Mouse (Mus musculus) liver, embryonic 13.5 days (tissue): ENCODE results near the gene Etnk1. TPM values are rescaled to one million over a fixed set of nuclear protein-coding genes. Genes with fewer than 3 reads are reported as not detected.
A peak's percentile ranks its signal among the peaks of the same experiment; 100 is the strongest.
"Not testable (repeated sequence)": the region's sequence is repeated elsewhere in the genome, so short reads cannot be mapped to it uniquely, and the experiment has no call there.

Experiments used
- ATAC-seq: fragments of 200-750 bp; cut with Nextera tagmentation; 2 replicates; pipeline ENCODE4 v1.8.0; 2017; ENCODE audit warnings: low read depth, mild to moderate bottlenecking, moderate number of reproducible peaks, moderate library complexity
- DNase-seq: peaks from one replicate; pipeline ENCODE4 v3.0.0; 2022
- H3K27ac ChIP-seq: fragments of 300-500 bp; sonication (generic); 2 replicates; pipeline ENCODE4 v1.5.1; 2015; ENCODE audit warnings: moderate library complexity, mild to moderate bottlenecking, inconsistent platforms
- H3K27me3 ChIP-seq: fragments of 300-500 bp; sonication (generic); 2 replicates; pipeline ENCODE4 v1.6.1; 2015; ENCODE audit warnings: mild to moderate bottlenecking, inconsistent platforms
- H3K36me3 ChIP-seq: fragments of 300-500 bp; sonication (generic); 2 replicates; pipeline ENCODE4 v1.6.1; 2015; ENCODE audit warnings: mild to moderate bottlenecking, inconsistent platforms
- H3K4me1 ChIP-seq: fragments of 300-500 bp; sonication (generic); replicated peaks from 2 replicates; pipeline ENCODE4 v1.6.1; 2015; ENCODE audit warnings: inconsistent platforms
- H3K4me2 ChIP-seq: fragments of 300-500 bp; sonication (generic); 2 replicates; pipeline ENCODE4 v1.6.1; 2015; ENCODE audit warnings: inconsistent platforms, mild to moderate bottlenecking, moderate library complexity
- H3K4me3 ChIP-seq: fragments of 300-500 bp; sonication (generic); replicated peaks from 2 replicates; pipeline ENCODE4 v1.5.1; 2015; ENCODE audit warnings: mild to moderate bottlenecking, inconsistent platforms
- H3K9ac ChIP-seq: fragments of 300-500 bp; sonication (generic); 2 replicates; pipeline ENCODE4 v1.6.1; 2015; ENCODE audit warnings: mild to moderate bottlenecking, inconsistent platforms
- H3K9me3 ChIP-seq: fragments of 300-500 bp; sonication (generic); replicated peaks from 2 replicates; pipeline ENCODE4 v1.6.1; 2016; ENCODE audit warnings: inconsistent platforms
- WGBS: fragments of 180-500 bp; shearing (Covaris S2); methylation state at CpG from one replicate; pipeline ENCODE4 v1.1.7; 2015; ENCODE audit not compliant: insufficient replicate concordance; 5-methylcytosine and 5-hydroxymethylcytosine counted together
- polyA plus RNA-seq: library from polyadenylated mRNA; unstranded; fragments of >200 nt; fragmentation: Nextera tagmentation; extraction: Ambion mirVana; gene quantifications from 2 replicates; pipeline ENCODE4 v1.2.1, GENCODE M21; 2015

Gene Etnk1
- polyA plus RNA-seq, 1 experiment from 2014 or later: 8.0 TPM

DNA sequence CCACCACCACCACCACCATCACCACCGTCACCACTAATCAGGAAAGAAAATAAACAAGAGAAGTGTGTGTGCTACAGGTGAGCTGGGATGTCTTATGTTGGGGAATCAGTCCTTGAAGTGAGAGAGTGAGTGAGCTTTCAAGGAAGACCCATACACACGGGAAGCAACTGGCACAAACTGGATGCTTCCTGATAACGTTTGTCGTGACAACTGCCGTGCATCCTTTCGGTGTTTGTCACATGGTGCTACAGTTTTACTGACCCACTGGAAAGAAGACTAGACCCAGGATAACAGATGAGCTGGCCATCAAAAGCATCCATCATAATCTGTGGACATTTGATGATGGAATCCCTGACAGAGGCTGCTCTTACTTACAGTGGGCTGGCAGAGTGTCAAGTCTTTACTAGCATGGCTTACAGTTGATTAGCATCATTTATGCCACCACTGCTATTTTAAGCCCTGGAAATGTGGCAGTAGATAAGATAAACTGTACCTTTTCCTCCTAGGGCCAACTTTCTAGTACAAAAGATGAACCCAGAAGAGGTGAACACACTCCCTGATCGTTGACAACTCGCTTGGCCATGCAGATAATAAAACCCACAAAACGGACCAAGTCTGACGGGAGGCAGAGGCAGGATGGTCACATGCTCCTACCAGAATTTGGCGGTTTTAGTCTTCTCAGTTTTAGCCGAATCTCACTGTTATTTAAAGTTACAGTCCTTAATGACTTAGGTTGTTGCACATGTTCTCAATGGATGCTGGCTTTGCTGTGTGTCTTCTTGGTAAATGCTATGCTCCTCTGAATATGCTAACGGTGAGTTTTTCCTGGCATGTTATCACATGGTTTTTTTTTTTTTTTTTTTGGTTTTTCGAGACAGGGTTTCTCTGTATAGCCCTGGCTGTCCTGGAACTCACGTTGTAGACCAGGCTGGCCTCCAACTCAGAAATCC lies 2.8 kb upstream of the Etnk1 start:
- H3K9ac ChIP-seq: no peak overlapping the region; the same call in 1 of the 2 replicates
- DNase-seq (peak; percentile 15), ATAC-seq (no peak)
- 0 out of 2 replicates have a peak overlapping the region, but pooled peaks have one; percentile 25 for H3K4me2 ChIP-seq
- H3K27ac ChIP-seq: no peak overlapping the region
- H3K27me3 ChIP-seq: no peaks in the 10 kb centered on the region
- no peak overlapping the region for H3K4me3 ChIP-seq
- H3K9me3 ChIP-seq: no peaks in the 10 kb centered on the region
- H3K4me1 ChIP-seq: peaks cover 39% of the 10 kb centered on the region
- H3K36me3 ChIP-seq: no peaks in the 10 kb centered on the region
- 20% methylated on average over 15 of the region's 15 CpGs for WGBS

DNA sequence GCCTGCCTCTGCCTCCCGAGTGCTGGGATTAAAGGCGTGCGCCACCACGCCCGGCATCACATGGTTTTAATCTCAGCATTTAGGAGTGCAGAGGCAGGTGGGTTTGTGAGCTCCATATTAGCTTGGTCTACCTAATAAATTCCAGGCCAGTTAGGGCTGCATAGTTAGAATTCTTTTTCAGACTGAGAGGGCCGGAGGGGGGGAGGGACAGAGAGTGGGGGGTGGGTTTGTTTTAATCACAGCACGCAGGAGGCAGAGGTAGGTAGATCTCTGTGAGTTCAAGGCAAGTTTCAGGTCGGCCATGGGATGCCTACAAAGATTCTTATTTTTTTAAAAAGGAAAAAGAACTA lies 2.1 kb upstream of the Etnk1 start:
- no peak for DNase-seq
- no peak overlapping the region for H3K4me3 ChIP-seq
- no peaks in the 10 kb centered on the region for H3K9me3 ChIP-seq
- H3K4me1 ChIP-seq: peaks cover 46% of the 10 kb centered on the region
- no peak overlapping the region for H3K4me2 ChIP-seq
- 72% methylated on average over 8 of the region's 8 CpGs for WGBS
- H3K36me3 ChIP-seq: no peaks in the 10 kb centered on the region
- ATAC-seq: no peak
- no peak overlapping the region for H3K27ac ChIP-seq
- H3K27me3 ChIP-seq: no peaks in the 10 kb centered on the region
- no peak overlapping the region for H3K9ac ChIP-seq

DNA sequence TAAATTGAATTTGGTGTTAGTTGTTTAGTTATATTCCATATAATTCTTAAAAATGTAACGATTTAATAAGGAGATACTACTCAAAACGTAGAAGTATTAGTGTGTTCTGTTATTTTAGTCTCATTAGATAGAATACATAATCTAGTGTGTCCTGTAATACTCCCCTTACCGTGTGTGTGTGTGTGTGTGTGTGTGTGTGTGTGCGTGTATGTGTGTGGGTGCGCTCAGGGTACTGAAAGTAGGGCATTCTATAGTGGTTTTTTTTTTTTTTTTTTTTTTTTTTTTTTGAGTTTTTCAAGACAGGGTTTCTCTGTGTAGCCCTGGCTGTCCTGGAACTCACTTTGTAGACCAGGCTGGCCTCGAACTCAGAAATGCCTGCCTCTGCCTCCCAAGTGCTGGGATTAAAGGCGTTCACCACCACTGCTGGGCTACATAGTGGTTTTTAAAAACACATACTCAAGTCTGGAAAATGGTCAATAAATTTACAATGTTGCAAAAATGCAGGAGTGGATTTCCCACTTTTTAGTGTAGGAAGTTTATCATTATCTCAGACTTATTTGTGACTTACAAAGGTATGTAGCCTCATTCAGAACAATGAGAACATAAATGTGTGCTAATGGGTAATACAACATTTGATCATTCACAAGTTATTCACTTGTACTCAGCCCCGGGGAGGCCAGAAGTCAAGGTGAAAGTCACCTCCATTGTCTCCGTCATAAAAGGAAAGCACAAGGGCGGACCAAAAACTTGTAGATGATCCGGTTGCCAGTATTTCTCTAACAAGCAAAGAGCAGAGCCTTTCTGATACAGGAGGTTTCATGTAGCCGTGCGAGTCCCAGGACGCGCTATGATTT lies 1.4 kb upstream of the Etnk1 start:
- peak overlapping the region; percentile 94 for H3K27ac ChIP-seq
- peaks cover 1% of the 10 kb centered on the region; the same call in 1 of the 2 replicates for H3K36me3 ChIP-seq
- peak overlapping the region; percentile 89 for H3K4me2 ChIP-seq
- peak overlapping the region; percentile 94 for H3K4me3 ChIP-seq
- 50% methylated on average over 15 of the region's 15 CpGs for WGBS
- H3K9ac ChIP-seq: peak overlapping the region; percentile 96
- ATAC-seq (no peak), DNase-seq (no peak)
- H3K27me3 ChIP-seq: no peaks in the 10 kb centered on the region
- peaks cover 53% of the 10 kb centered on the region for H3K4me1 ChIP-seq
- H3K9me3 ChIP-seq: no peaks in the 10 kb centered on the region

- H3K36me3 ChIP-seq: peaks cover 18% of the 10 kb centered on the region
- no peaks in the 10 kb centered on the region for H3K9me3 ChIP-seq
- peaks cover 67% of the 10 kb centered on the region for H3K4me1 ChIP-seq
- H3K9ac ChIP-seq: peak overlapping the region; percentile 96
- H3K27ac ChIP-seq: peak overlapping the region; percentile 94
- DNase-seq (no peak), ATAC-seq (peak; percentile 62)
- H3K4me3 ChIP-seq: peak overlapping the region; percentile 94
- H3K4me2 ChIP-seq: peak overlapping the region; percentile 89
- H3K27me3 ChIP-seq: no peaks in the 10 kb centered on the region
- WGBS: under 1% methylated on average over 58 of the region's 60 CpGs
Measured at GRCm38 (mm10) chr6:143167409-143167919, 443 bp downstream of the Etnk1 start.

- H3K4me3 ChIP-seq: peak overlapping the region; percentile 94
- peak overlapping the region; percentile 94 for H3K27ac ChIP-seq
- no peak for ATAC-seq
- peaks cover 25% of the 10 kb centered on the region for H3K36me3 ChIP-seq
- H3K4me2 ChIP-seq: peak overlapping the region; percentile 89
- 11% methylated on average over 6 of the region's 6 CpGs for WGBS
- no peaks in the 10 kb centered on the region for H3K27me3 ChIP-seq
- peak overlapping the region; percentile 96 for H3K9ac ChIP-seq
- peaks cover 67% of the 10 kb centered on the region for H3K4me1 ChIP-seq
- no peak for DNase-seq
- no peaks in the 10 kb centered on the region for H3K9me3 ChIP-seq
Measured at GRCm38 (mm10) chr6:143167981-143168674, 1.1 kb downstream of the Etnk1 start.

DNA sequence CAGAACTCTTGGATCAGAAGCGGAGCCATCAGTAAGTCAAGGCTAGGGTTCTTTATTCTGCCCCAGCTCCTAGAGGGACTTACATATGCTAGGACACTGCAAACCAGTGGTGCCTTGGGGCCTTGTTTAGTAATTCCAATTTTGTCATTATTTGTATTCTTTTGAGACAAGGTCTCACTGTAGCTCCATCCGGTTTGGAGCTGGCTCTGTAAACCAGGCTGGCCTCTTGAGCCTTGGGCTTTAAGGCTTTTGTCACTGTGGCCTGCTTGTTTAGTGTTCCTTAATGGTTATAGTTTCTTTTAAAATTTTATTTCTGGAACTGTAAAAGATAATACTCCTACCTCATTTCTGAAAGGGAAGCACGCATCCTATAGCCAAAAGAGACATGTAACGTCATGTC lies 2.4 kb downstream of the Etnk1 start:
- Histone ChIP-seq H3K9ac (peak overlapping the region; percentile 96; the same call in 1 of the 2 replicates), H3K9me3 (no peaks in the 10 kb centered on the region)
- 77% methylated on average over 4 of the region's 4 CpGs for WGBS

DNA sequence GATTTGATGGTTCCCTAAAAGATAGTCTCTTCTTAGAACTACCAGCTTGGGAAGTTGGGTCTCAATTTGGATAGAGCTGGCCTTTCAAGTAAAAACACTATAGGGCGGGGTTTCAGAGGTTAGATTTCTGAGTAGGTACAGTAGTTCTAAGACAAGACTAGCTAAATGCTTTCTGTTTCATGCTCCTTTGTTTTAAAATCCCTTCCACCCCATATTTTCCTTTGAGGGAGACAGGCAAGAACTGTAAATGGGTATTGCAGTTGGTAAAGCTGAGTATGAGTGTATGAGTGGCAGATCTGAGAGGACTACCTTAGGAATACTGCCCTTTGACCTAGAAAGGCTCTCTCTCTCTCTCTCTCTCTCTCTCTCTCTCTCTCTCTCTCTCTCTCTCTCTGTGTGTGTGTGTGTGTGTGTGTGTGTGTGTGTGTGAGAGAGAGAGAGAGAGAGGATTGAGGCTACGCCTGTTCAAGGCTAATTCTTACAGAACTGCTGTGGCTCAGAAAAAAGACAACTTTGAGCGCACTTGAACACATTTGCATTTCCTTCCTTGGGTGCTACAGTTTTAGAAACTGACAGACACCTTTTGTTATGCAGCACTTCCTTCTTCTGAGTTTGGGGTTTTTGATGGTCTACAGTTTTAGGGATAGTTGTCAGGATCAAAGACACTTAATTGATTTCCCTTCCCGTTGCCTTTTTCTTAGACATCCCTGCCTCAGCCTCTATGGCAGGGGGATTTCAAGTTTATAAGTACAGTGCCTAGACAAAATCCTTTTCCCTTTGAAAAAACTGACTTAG lies 3.3 kb downstream of the Etnk1 start:
- H3K27ac ChIP-seq: no peak overlapping the region
- H3K4me1 ChIP-seq: peaks cover 53% of the 10 kb centered on the region
- 0 out of 2 replicates have a peak overlapping the region, but pooled peaks have one; percentile 6 for H3K9ac ChIP-seq
- 0 out of 2 replicates have a peak overlapping the region, but pooled peaks have one; percentile 2 for H3K4me3 ChIP-seq
- ATAC-seq (no peak), DNase-seq (no peak)
- 70% methylated on average over 4 of the region's 4 CpGs for WGBS
- H3K36me3 ChIP-seq: peaks cover 34% of the 10 kb centered on the region
- H3K27me3 ChIP-seq: no peaks in the 10 kb centered on the region
- H3K9me3 ChIP-seq: no peaks in the 10 kb centered on the region
- H3K4me2 ChIP-seq: peak overlapping the region; percentile 4; the same call in 1 of the 2 replicates

More for the DNA sequence above, 2.4 kb downstream of the Etnk1 start:
- peaks cover 34% of the 10 kb centered on the region for H3K36me3 ChIP-seq
- H3K4me2 ChIP-seq: peak overlapping the region; percentile 89
- H3K27ac ChIP-seq: no peak overlapping the region
- no peaks in the 10 kb centered on the region for H3K27me3 ChIP-seq
- no peak for ATAC-seq
- H3K4me1 ChIP-seq: peaks cover 56% of the 10 kb centered on the region
- DNase-seq: no peak
- peak overlapping the region; percentile 94 for H3K4me3 ChIP-seq

GRCm38 (mm10) chr6:143171066-143171465 lies 4.0 kb downstream of the Etnk1 start:
- Histone ChIP-seq H3K9me3 (no peaks in the 10 kb centered on the region), H3K27ac (no peak overlapping the region), H3K27me3 (no peaks in the 10 kb centered on the region), H3K9ac (no peak overlapping the region), H3K4me1 (peaks cover 52% of the 10 kb centered on the region), H3K36me3 (peaks cover 34% of the 10 kb centered on the region), H3K4me2 (no peak overlapping the region), H3K4me3 (no peak overlapping the region)
- ATAC-seq (no peak), DNase-seq (no peak)
- WGBS: 87% methylated on average over 8 of the region's 8 CpGs

DNA sequence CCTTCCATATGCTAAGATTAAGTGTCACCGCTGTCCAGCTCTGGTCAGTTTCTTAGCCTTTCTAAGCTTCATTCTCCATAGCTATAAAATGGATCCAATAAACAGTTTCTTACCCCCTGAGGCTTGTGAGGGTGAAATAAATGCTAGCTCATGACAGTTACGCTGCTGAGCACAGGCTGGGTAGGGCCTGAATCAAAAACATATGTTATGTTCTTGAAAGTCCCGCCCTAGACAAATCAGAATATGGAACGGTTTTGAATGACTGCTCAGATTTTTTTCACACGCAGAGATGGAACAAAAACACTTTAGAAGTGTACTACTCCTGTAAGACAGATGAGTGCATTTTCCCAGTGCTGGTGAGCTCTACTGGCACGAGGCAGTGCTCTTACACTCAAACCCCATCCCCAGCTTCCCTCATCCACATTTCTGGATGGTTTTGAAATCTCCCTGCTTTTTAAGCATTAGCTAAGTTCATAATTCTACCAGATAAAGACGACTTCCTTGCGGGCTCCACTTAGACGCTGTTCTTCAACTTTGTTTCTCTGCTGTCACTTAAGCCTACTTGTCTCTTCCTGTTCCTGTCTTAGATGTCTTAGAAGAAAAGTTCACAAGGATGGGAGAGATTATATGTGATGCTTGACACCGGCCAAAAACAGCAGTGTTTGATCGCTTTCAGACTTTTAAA lies 4.9 kb downstream of the Etnk1 start:
- no peak overlapping the region for H3K4me3 ChIP-seq
- H3K9ac ChIP-seq: no peak overlapping the region
- no peak overlapping the region for H3K27ac ChIP-seq
- H3K36me3 ChIP-seq: peaks cover 39% of the 10 kb centered on the region
- peaks cover 50% of the 10 kb centered on the region for H3K4me1 ChIP-seq
- no peak for DNase-seq
- no peaks in the 10 kb centered on the region for H3K27me3 ChIP-seq
- no peak for ATAC-seq
- H3K4me2 ChIP-seq: no peak overlapping the region
- WGBS: 65% methylated on average over 11 of the region's 11 CpGs
- no peaks in the 10 kb centered on the region for H3K9me3 ChIP-seq

DNA sequence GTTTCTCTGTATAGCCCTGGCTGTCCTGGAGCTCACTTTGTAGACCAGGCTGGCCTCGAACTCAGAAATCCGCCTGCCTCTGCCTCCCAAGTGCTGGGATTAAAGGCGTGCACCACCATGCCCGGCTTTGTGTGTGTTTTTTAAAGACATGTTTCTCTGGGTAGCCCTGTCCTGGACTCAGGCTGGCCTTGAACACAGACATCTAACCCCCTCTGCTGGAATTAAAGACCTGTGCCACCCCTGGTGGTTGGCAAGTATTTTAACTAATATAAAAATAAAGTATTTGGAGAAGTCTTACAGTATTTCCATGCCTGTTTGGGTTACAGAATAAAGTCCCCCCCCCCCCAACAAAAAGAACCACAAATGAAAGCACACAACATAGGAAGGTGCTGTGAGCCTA lies 5.7 kb downstream of the Etnk1 start:
- H3K27ac ChIP-seq, H3K9me3 ChIP-seq, H3K9ac ChIP-seq, DNase-seq, H3K4me2 ChIP-seq, ATAC-seq, H3K27me3 ChIP-seq, H3K4me3 ChIP-seq: not testable (repeated sequence)
- peaks cover 46% of the 10 kb centered on the region for H3K36me3 ChIP-seq
- 76% methylated on average over 4 of the region's 4 CpGs for WGBS
- peaks cover 50% of the 10 kb centered on the region for H3K4me1 ChIP-seq
